Mouse (Mus musculus) kidney, adult 2 months (tissue): ENCODE measurements at regions not wholly inside any gene's neighbourhood (a gene's known extent, or its start where the extent isn't known, plus 50 kb on each side); places are given as distances from the start of the nearest gene placed in this dataset.

Experiments used
- DNase-seq: peaks from one replicate; pipeline ENCODE4 v3.0.0; 2021
- H3K27ac ChIP-seq: fragments of 200-500 bp; 2 replicates; pipeline ENCODE4 v1.5.1; 2012; ENCODE audit warnings: low read depth, low read length, control low read depth, inconsistent platforms; ENCODE audit not compliant: insufficient read depth
- H3K27me3 ChIP-seq: fragments of 200-500 bp; replicated peaks from 2 replicates; pipeline ENCODE4 v1.6.1; 2012; ENCODE audit warnings: mild to moderate bottlenecking, moderate library complexity, low read length, inconsistent platforms; ENCODE audit not compliant: control insufficient read depth, insufficient read depth
- H3K36me3 ChIP-seq: fragments of 200-500 bp; 2 replicates; pipeline ENCODE4 v1.6.1; 2012; ENCODE audit warnings: mild to moderate bottlenecking, moderate library complexity, low read length, inconsistent platforms; ENCODE audit not compliant: control insufficient read depth, insufficient read depth
- H3K4me1 ChIP-seq: fragments of 200-500 bp; 2 replicates; pipeline ENCODE4 v1.6.1; 2011; ENCODE audit warnings: low read length; ENCODE audit not compliant: control insufficient read depth, insufficient read depth
- H3K4me3 ChIP-seq: fragments of 200-500 bp; 2 replicates; pipeline ENCODE4 v1.5.1; 2011; ENCODE audit warnings: mild to moderate bottlenecking, low read depth, low read length, control low read depth; ENCODE audit not compliant: insufficient read depth
- CTCF ChIP-seq: fragments of 200-500 bp; conservative IDR thresholded peaks from 2 replicates; pipeline ENCODE4 v1.5.1; 2011; ENCODE audit warnings: low read depth, mild to moderate bottlenecking, control low read depth, low read length, moderate library complexity, mixed read lengths; ENCODE audit not compliant: insufficient read depth, insufficient read length
- POLR2A ChIP-seq: fragments of 200-500 bp; IDR thresholded peaks from one replicate; pipeline ENCODE4 v1.6.1; 2011; ENCODE audit warnings: low read depth, low read length, control low read depth
- WGBS: fragments of 180-500 bp; shearing (Covaris S2); methylation state at CpG from one replicate; pipeline ENCODE4 v1.1.7; 2018; 5-methylcytosine and 5-hydroxymethylcytosine counted together

DNA sequence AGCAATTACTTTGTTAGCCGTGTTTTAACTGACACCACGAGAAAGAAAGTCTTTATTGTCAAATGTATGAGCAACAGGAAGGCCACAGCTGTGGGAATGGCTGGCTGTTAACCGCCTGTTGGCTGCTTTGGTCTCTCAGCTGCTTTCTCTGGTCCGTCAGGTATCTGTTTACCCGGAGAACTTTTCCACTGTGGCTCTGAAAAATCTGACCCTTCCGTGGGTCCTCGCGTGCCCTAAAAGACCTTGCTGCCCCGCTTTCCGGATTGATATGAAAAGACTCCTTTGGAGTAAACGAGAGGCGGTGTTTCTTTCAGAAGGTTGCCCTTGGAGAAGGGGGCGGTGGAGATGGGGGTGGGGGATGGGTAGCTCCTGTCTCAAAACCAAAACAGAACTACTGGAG lies 75.9 kb downstream of the Sox14 start:
- Histone ChIP-seq H3K4me1 (0 out of 2 replicates have a peak, but pooled peaks cover 3% of the 10 kb centered on the region), H3K27ac (no peak overlapping the region), H3K36me3 (no peaks in the 10 kb centered on the region), H3K4me3 (0 out of 2 replicates have a peak overlapping the region, but pooled peaks have one; percentile 2), H3K27me3 (no peaks in the 10 kb centered on the region)
- 3% methylated on average over 13 of the region's 13 CpGs for WGBS
- no peak for TF ChIP-seq POLR2A
- TF ChIP-seq CTCF: no peak
- peak; percentile 1 for DNase-seq

DNA sequence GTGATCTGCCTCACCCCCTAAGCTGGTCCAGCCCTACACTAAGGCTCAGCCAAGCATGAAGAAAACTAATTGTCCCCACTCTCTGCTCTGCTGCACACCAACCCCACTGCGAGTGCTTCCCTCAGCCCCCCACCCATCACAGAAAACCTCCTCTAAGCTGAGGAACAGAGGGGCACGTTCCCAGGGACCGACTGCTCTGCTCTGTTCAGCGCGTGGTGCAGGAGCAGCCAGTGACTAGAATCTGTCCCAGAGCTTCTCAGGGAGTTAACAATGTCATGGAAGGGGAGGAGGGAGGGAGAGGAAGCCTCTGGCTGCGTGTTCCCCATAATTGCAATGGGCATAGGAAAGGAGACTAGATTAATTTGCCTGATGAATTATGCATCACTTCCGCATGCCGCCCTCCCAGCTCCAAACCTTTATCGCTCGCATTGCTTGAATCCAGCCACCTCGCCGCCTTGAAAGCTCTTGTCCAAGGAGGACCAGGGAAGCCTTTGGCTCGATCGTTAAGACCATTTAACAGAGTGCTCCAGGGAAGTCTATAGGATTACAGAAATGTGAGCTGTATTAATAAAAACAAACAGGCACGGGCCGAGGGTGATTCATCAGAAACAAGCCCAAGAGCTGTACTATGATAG lies 76.5 kb downstream of the Sox14 start:
- Histone ChIP-seq H3K4me3 (peak overlapping the region; percentile 4; the same call in 1 of the 2 replicates), H3K36me3 (no peaks in the 10 kb centered on the region), H3K27me3 (no peaks in the 10 kb centered on the region), H3K27ac (no peak overlapping the region), H3K4me1 (0 out of 2 replicates have a peak, but pooled peaks cover 3% of the 10 kb centered on the region)
- DNase-seq: peak; percentile 8
- TF ChIP-seq CTCF: no peak
- no peak for TF ChIP-seq POLR2A
- WGBS: 2% methylated on average over 16 of the region's 16 CpGs

DNA sequence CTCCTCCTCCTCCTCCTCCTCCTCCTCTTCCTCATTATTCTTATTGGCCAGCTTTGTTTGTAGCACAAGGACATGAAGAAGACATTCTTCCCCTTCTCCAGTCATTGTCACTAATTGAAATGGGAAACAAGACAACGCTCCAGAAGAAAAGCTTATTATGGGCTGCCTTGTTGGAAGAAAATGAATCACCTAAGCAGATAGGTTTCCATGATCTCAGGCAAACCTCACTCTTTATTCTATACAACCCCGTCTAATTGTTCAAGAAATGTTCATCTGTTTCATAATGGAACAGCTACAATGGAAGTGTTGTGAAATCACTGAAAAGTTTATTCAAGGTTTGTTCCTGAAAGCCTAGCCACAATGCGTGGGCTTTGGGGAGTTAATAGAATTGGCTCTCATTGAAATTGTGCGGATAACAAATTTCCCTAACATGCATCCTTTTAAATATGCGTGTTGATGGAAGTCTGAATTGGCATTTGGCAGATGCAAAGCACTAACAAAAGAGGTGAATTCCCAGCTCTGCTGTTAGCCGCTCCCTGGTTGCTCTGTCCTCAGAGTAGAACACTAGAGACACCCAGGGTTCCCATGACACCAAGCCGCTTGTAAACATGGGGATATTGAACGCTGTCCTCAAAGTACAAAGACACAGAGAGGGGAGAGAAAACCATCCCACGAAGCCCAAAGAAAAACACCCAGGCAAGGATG lies 78.8 kb downstream of the Sox14 start:
- 62% methylated on average over 9 of the region's 9 CpGs for WGBS
- Histone ChIP-seq H3K4me1 (0 out of 2 replicates have a peak, but pooled peaks cover 3% of the 10 kb centered on the region), H3K27ac (no peak overlapping the region), H3K4me3 (no peak overlapping the region), H3K27me3 (no peaks in the 10 kb centered on the region), H3K36me3 (no peaks in the 10 kb centered on the region)
- DNase-seq: no peak
- TF ChIP-seq POLR2A: no peak
- no peak for TF ChIP-seq CTCF

DNA sequence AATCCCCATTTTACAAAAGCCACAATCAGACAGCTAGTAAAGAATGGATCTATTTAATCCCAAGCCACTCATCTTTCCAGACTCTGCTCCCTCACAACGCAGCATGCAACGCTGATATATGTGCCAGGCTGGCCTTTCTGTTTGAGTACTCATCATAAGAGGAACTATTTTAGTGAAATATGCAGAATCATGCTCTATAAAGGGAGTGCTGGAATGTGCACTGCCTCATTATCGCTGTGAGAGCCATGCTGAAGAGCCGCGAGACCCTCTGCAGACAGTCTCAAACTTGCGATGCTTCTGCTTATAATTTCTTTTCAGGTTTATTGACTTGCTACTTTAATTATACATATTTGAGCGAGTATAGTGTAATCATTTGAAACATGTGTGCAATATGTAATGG lies 75.6 kb upstream of the Cldn18 start:
- TF ChIP-seq POLR2A: no peak
- TF ChIP-seq CTCF: no peak
- 86% methylated on average over 7 of the region's 7 CpGs for WGBS

DNA sequence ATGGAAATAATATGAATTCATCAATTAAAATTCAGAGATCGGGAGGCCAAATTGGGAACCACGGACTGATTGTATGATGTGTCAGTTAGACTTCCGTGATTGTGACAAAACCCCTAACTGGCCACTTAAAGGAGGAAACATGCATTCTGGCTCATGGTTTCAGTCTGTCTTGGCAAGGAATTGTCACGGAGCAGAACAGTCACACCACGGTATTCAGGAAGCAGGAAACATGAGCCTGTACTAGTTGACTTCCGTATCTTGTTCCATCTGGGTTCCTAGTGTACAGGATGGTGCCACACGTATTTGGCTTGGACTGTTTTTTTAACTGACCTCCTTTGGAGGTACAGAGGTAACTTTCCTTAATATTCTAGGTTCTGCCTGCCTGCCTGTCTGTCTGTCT lies 69.8 kb upstream of the Cldn18 start:
- DNase-seq: no peak
- no peak for TF ChIP-seq CTCF
- TF ChIP-seq POLR2A: no peak

More for the DNA sequence above, 75.6 kb upstream of the Cldn18 start:
- no peaks in the 10 kb centered on the region for H3K36me3 ChIP-seq
- no peak for DNase-seq
- no peak overlapping the region for H3K4me3 ChIP-seq
- H3K27ac ChIP-seq: no peak overlapping the region
- no peaks in the 10 kb centered on the region for H3K4me1 ChIP-seq
- H3K27me3 ChIP-seq: no peaks in the 10 kb centered on the region

DNA sequence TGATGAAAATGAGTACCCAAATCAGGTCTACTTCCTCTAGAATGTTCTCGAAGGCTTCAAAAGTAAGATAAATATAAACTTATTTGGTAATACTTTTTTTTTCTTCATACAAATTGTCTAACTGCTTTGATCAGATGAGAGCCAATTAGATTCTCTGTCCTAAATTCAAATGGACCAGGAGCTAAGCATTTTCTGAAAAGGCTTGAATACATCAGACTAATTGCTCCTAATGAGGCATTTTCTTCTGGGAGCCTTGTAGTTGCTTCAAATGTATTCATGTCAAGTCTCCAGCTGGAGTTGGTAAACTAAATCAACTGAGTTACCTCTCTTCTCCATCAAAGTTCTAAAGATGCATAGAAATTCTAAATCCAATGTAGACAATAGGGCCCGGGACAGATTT lies 66.1 kb upstream of the Cldn18 start:
- no peak for DNase-seq
- Histone ChIP-seq H3K27me3 (no peaks in the 10 kb centered on the region), H3K36me3 (no peaks in the 10 kb centered on the region), H3K27ac (no peak overlapping the region), H3K4me3 (no peak overlapping the region), H3K4me1 (no peaks in the 10 kb centered on the region)
- WGBS: 86% methylated on average over 2 of the region's 2 CpGs
- no peak for TF ChIP-seq CTCF
- TF ChIP-seq POLR2A: no peak

More for the DNA sequence above, 69.8 kb upstream of the Cldn18 start:
- Histone ChIP-seq H3K27ac (no peak overlapping the region), H3K4me1 (no peaks in the 10 kb centered on the region), H3K27me3 (no peaks in the 10 kb centered on the region), H3K36me3 (no peaks in the 10 kb centered on the region), H3K4me3 (no peak overlapping the region)
- 40% methylated on average over 7 of the region's 7 CpGs for WGBS

DNA sequence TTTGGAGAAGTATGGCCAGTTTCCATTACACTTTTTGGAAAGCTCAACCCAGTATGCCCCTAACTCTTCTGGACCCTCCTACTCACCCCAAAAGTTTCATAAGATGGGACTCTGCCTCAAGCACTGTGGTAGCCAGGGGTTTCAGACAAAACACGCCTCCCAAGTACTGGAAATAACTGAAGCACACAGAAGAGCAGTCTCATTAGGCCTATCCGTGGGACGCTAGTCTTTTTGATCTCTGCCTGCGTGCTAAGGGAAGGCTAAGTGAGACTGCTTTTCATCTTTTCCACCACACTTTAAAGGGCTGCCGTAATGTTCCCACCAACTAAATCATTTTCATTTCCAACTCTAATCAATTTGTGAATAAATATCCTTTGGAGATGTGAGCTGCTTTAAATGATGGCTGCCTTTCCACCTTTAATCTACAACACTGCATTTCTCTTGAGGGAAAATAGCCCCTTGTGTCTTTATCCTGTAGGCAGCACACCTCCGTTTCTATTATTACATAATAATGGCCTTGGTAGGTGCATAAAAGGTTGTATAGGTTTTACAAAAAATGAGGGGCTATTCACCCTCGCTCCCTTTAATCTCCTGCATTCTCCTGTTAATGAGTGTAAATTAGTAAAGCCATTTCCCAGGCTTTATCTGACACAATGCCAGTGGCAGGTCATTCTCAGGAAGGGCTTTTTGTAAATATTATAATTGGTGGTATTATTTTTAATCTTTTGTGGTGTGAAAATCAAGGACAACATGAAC lies 65.5 kb upstream of the Cldn18 start:
- Histone ChIP-seq H3K36me3 (no peaks in the 10 kb centered on the region), H3K4me3 (no peak overlapping the region), H3K27me3 (no peaks in the 10 kb centered on the region), H3K4me1 (no peaks in the 10 kb centered on the region), H3K27ac (no peak overlapping the region)
- no peak for TF ChIP-seq CTCF
- TF ChIP-seq POLR2A: no peak
- WGBS: 51% methylated on average over 7 of the region's 7 CpGs
- DNase-seq: no peak
